Mouse (Mus musculus) heart, embryonic 16.5 days (tissue): ENCODE measurements around the gene Sez6l2. TPM values are rescaled to one million over a fixed set of nuclear protein-coding genes. Genes with fewer than 3 reads are reported as not detected.
A peak's percentile ranks its signal among the peaks of the same experiment; 100 is the strongest.

Experiments
- ATAC-seq: fragments of 200-750 bp; cut with Nextera tagmentation; replicated peaks from 2 replicates; pipeline ENCODE4 v1.8.0; 2017; ENCODE audit warnings: moderate number of reproducible peaks; ENCODE audit not compliant: insufficient read depth, low FRiP score; ENCODE audit errors: extremely low read depth
- H3K27ac ChIP-seq: fragments of 300-500 bp; sonication (generic); 2 replicates; pipeline ENCODE4 v1.5.1; 2014; ENCODE audit warnings: mild to moderate bottlenecking, low read length, control low read depth, moderate library complexity
- H3K27me3 ChIP-seq: fragments of 300-500 bp; sonication (generic); 2 replicates; pipeline ENCODE4 v1.6.1; 2014; ENCODE audit warnings: low read length, mixed read lengths; ENCODE audit not compliant: control insufficient read depth, insufficient read depth
- H3K36me3 ChIP-seq: fragments of 300-500 bp; sonication (generic); 2 replicates; pipeline ENCODE4 v1.6.1; 2014; ENCODE audit not compliant: control insufficient read depth, insufficient read depth
- H3K4me1 ChIP-seq: fragments of 300-500 bp; sonication (generic); 2 replicates; pipeline ENCODE4 v1.6.1; 2014; ENCODE audit warnings: low read length, mixed read lengths; ENCODE audit not compliant: control insufficient read depth, insufficient read depth
- H3K4me2 ChIP-seq: fragments of 300-500 bp; sonication (generic); 2 replicates; pipeline ENCODE4 v1.6.1; 2014; ENCODE audit warnings: low read depth, mild to moderate bottlenecking, control low read depth, low read length
- H3K4me3 ChIP-seq: fragments of 300-500 bp; sonication (generic); 2 replicates; pipeline ENCODE4 v1.5.1; 2014; ENCODE audit warnings: mild to moderate bottlenecking, control low read depth, low read length
- H3K9ac ChIP-seq: fragments of 300-500 bp; sonication (generic); 2 replicates; pipeline ENCODE4 v1.6.1; 2014; ENCODE audit warnings: low read length, control low read depth
- H3K9me3 ChIP-seq: fragments of 300-500 bp; sonication (generic); replicated peaks from 2 replicates; pipeline ENCODE4 v1.6.1; 2016; ENCODE audit warnings: low read length; ENCODE audit not compliant: control insufficient read depth
- WGBS: fragments of 180-500 bp; shearing (Covaris S2); extraction: QIAGEN DNeasy Blood & Tissue Kit; methylation state at CpG from one replicate; pipeline ENCODE4 v1.1.7; 2014; 5-methylcytosine and 5-hydroxymethylcytosine counted together
- polyA plus RNA-seq: library from polyadenylated mRNA; unstranded; fragments of >200 nt; fragmentation: Nextera tagmentation; extraction: Ambion mirVana; gene quantifications from 2 replicates; pipeline ENCODE4 v1.2.1, GENCODE M21; 2015

Sez6l2 gene
- polyA plus RNA-seq, 1 experiment from 2014 or later: 0.53 TPM

- 3% methylated on average over 55 of the region's 56 CpGs for WGBS
- Histone ChIP-seq H3K4me3 (peak within 1 kb of the TSS; percentile 90), H3K4me1 (peaks cover 7% of the 10 kb centered on the region), H3K36me3 (0 out of 2 replicates have a peak, but pooled peaks cover 2% of the 10 kb centered on the region), H3K9ac (peak within 1 kb of the TSS; percentile 93), H3K4me2 (peak within 1 kb of the TSS; percentile 95), H3K9me3 (no peaks in the 10 kb centered on the region), H3K27ac (peak within 1 kb of the TSS; percentile 69), H3K27me3 (no peaks in the 10 kb centered on the region)
- ATAC-seq: peak; percentile 96
These were observed 21.9 kb upstream of the Sez6l2 start, which contains the start of gene Kctd13 for GRCm38 (mm10) chr7:126928384-126929037. Kctd13 (plus strand) TSS chr7:126928879.

- Histone ChIP-seq H3K9ac (peak overlapping the region; percentile 93), H3K27me3 (no peaks in the 10 kb centered on the region), H3K4me3 (peak overlapping the region; percentile 90), H3K27ac (peak overlapping the region; percentile 69), H3K4me2 (peak overlapping the region; percentile 95), H3K9me3 (no peaks in the 10 kb centered on the region), H3K36me3 (0 out of 2 replicates have a peak, but pooled peaks cover 2% of the 10 kb centered on the region), H3K4me1 (peaks cover 7% of the 10 kb centered on the region)
- peak; percentile 57 for ATAC-seq
- under 1% methylated on average over 26 of the region's 27 CpGs for WGBS
These were observed 21.3 kb upstream of the Sez6l2 start for GRCm38 (mm10) chr7:126929046-126929445.

DNA sequence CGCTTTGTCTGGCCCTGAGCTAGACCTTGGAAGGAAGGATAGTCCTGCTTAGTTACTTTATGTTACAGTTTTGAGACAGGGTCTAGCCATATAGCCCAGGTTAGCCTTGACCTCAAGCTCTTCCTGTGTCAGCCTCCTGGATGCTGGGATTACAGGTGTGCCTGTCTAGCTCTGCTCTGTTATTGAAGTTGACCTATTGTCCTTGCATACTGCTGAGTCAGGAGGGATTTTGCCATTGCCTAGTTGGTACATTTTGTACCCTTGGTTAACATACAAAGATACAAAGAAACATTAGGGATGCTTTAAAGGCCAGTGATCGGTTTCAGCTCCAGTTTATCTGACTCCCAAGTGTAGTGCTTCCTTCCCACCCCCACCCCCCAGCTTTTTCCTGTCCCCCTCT, 17.7 kb upstream of the Sez6l2 start:
- Histone ChIP-seq H3K9me3 (no peaks in the 10 kb centered on the region), H3K4me3 (no peak overlapping the region), H3K27ac (no peak overlapping the region), H3K4me1 (peaks cover 7% of the 10 kb centered on the region), H3K27me3 (no peaks in the 10 kb centered on the region), H3K4me2 (no peak overlapping the region), H3K9ac (no peak overlapping the region), H3K36me3 (peaks cover 13% of the 10 kb centered on the region)
- no peak for ATAC-seq
- 72% methylated on average over 2 of the region's 2 CpGs for WGBS

DNA sequence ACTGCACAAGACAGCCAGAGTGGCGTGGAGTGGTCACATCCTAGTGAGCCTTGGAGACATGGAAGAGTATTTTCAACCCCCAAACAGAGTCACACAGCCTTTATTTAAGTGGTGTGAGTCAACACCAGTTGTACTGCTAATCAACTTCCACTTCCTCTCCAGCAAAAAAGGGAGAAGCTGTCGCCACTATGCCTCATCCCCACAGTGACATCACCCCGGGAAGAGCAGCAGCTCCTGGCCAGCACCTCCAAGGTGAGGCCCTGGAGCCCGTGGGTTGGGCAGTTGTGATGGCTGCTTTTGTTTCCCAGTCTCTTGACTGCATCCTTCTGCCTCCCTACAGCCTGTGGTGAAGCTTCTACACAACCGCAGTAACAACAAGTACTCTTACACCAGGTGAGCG, 9.2 kb upstream of the Sez6l2 start:
- H3K36me3 ChIP-seq: peaks cover 14% of the 10 kb centered on the region
- ATAC-seq: no peak
- 54% methylated on average over 6 of the region's 6 CpGs for WGBS
- no peak overlapping the region for H3K4me2 ChIP-seq
- H3K4me1 ChIP-seq: no peaks in the 10 kb centered on the region
- H3K27me3 ChIP-seq: no peaks in the 10 kb centered on the region
- no peak overlapping the region for H3K9ac ChIP-seq
- no peaks in the 10 kb centered on the region for H3K9me3 ChIP-seq
- no peak overlapping the region for H3K27ac ChIP-seq
- H3K4me3 ChIP-seq: no peak overlapping the region

GRCm38 (mm10) chr7:126941801-126942200, 8.6 kb upstream of the Sez6l2 start:
- WGBS: 78% methylated on average over 5 of the region's 5 CpGs
- Histone ChIP-seq H3K4me3 (no peak overlapping the region), H3K27ac (no peak overlapping the region), H3K4me1 (no peaks in the 10 kb centered on the region), H3K9ac (no peak overlapping the region), H3K27me3 (no peaks in the 10 kb centered on the region), H3K36me3 (peaks cover 11% of the 10 kb centered on the region), H3K9me3 (no peaks in the 10 kb centered on the region), H3K4me2 (no peak overlapping the region)
- ATAC-seq: no peak

DNA sequence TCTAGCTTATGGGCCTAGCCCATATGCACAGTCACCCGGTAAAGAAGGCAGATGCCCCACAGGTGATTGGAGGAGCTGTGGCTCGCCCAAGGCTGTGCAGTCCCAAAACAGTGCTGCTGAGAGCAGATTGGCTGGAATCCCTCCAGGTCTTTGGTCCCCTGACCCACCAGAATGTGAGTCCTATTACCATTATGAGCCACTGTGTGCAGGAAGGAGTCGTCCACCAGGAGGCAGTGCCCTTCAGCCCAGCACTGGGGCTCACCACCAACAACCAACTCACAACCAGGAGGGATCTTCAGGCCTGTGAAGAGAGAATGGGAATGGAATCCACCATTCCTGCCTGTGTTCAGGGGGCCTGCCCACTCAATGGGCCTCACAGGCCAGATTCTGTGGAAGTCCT, 3.8 kb upstream of the Sez6l2 start:
- Histone ChIP-seq H3K27ac (no peak overlapping the region), H3K9me3 (no peaks in the 10 kb centered on the region), H3K4me2 (no peak overlapping the region), H3K9ac (no peak overlapping the region), H3K27me3 (peaks cover 16% of the 10 kb centered on the region), H3K4me3 (no peak overlapping the region), H3K4me1 (peaks cover 4% of the 10 kb centered on the region; the same call in 1 of the 2 replicates), H3K36me3 (no peaks in the 10 kb centered on the region)
- WGBS: 41% methylated on average over 3 of the region's 3 CpGs
- no peak for ATAC-seq

DNA sequence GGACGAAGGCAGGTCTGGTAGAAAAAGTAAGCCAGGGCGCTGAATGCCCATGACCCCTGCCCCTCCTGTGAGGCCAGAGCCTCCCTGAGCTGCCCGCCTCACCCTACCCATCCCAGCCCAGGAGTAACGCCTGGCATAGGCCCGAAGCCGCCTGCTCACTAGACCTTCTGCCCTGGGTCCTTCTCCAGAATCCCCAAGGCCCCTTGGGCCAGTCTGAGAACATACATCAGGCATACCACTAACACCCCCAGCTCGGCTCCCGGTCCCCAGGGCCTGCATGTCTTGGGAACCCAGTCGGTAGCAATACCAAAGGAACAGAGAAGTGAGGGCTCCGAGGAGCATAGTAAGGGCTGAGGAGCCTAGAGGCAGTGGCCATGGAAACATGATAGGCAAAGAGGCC, 1.7 kb upstream of the Sez6l2 start:
- Histone ChIP-seq H3K9me3 (no peaks in the 10 kb centered on the region), H3K4me2 (no peak overlapping the region), H3K27ac (no peak overlapping the region), H3K4me3 (no peak overlapping the region), H3K9ac (no peak overlapping the region), H3K27me3 (peaks cover 29% of the 10 kb centered on the region), H3K36me3 (no peaks in the 10 kb centered on the region), H3K4me1 (peaks cover 4% of the 10 kb centered on the region; the same call in 1 of the 2 replicates)
- no peak for ATAC-seq
- 69% methylated on average over 10 of the region's 10 CpGs for WGBS

- no peaks in the 10 kb centered on the region for H3K36me3 ChIP-seq
- H3K27me3 ChIP-seq: peaks cover 29% of the 10 kb centered on the region
- H3K4me3 ChIP-seq: peak within 1 kb of the TSS; percentile 48
- 0 out of 2 replicates have a peak, but pooled peaks have one; percentile 2 for ATAC-seq
- WGBS: 1% methylated on average over 21 of the region's 21 CpGs
- H3K4me1 ChIP-seq: peaks cover 4% of the 10 kb centered on the region; the same call in 1 of the 2 replicates
- no peak within 1 kb of the TSS for H3K27ac ChIP-seq
- no peaks in the 10 kb centered on the region for H3K9me3 ChIP-seq
- H3K4me2 ChIP-seq: peak within 1 kb of the TSS; percentile 78
- H3K9ac ChIP-seq: peak within 1 kb of the TSS; percentile 35; the same call in 1 of the 2 replicates
These were observed 965 bp upstream of the Sez6l2 start, which contains the start of gene Asphd1 for GRCm38 (mm10) chr7:126949403-126949792. Asphd1 (minus strand) TSS chr7:126949582.
